In genomic region chr11:70701221-70701955, GRCm38 (mm10) we compare ENCODE assay signal across 8 mouse cellular contexts. TPM values are rescaled to one million over a fixed set of nuclear protein-coding genes. Genes with fewer than 3 reads are reported as not detected.
A peak's percentile ranks its signal among the peaks of the same experiment; 100 is the strongest.
DNase-seq lines count a peak whose midpoint lies in the region; ATAC-seq lines count a peak whose summit lies in the region.

No protein-coding gene starts in this region.

- WGBS in forebrain, embryonic 16.5 days = 11% methylated on average over 10 of the region's 10 CpGs
- WGBS in midbrain, embryonic 14.5 days = 14% methylated on average over 10 of the region's 10 CpGs

- peaks cover 12% of the 10 kb centered on the region for H3K36me3 ChIP-seq in forebrain, embryonic 16.5 days (ENCODE audit: control insufficient read depth, insufficient read depth)
- H3K36me3 ChIP-seq in midbrain, embryonic 14.5 days (ENCODE audit: control insufficient read depth, insufficient read depth, low read length) = peaks cover 27% of the 10 kb centered on the region

- ATAC-seq in forebrain, embryonic 16.5 days = peak; percentile 6; the same call in 1 of the 2 replicates
- ATAC-seq in midbrain, embryonic 14.5 days (ENCODE audit: low FRiP score, low TSS enrichment) = no peak

- peak; percentile 18 for DNase-seq in thymus, postnatal 25 days
- no peak for DNase-seq in thymus, postnatal 0 days (ENCODE audit: low spot score)
- DNase-seq in kidney, postnatal 14 days = peak; percentile 37
- DNase-seq in midbrain, embryonic 14.5 days = no peak
- no peak for DNase-seq in yolk sac, embryonic 10.5 days (ENCODE audit: low spot score)
- DNase-seq in gastrocnemius, adult 8-10 months (ENCODE audit: low spot score in 2 of 2) = no peak
- DNase-seq in testis, postnatal 10 days (ENCODE audit: low spot score) = no peak

- no peak overlapping the region for H3K27ac ChIP-seq in forebrain, embryonic 16.5 days (ENCODE audit: low read length)
- H3K27ac ChIP-seq in midbrain, embryonic 14.5 days (replicated peaks; ENCODE audit: low read depth, low read length) = no peak overlapping the region

- no peaks in the 10 kb centered on the region for H3K27me3 ChIP-seq in forebrain, embryonic 16.5 days (replicated peaks; ENCODE audit: control insufficient read depth, insufficient read depth, low read length)
- no peaks in the 10 kb centered on the region for H3K27me3 ChIP-seq in midbrain, embryonic 14.5 days (ENCODE audit: control insufficient read depth, insufficient read depth, low read length)

- peak overlapping the region; percentile 85 for H3K9ac ChIP-seq in forebrain, embryonic 16.5 days (replicated peaks; ENCODE audit: low read depth, low read length)
- peak overlapping the region; percentile 82 for H3K9ac ChIP-seq in midbrain, embryonic 14.5 days (replicated peaks; ENCODE audit: low read length)

- no peaks in the 10 kb centered on the region for H3K9me3 ChIP-seq in forebrain, embryonic 16.5 days (ENCODE audit: control insufficient read depth, low read length)
- H3K9me3 ChIP-seq in midbrain, embryonic 14.5 days (ENCODE audit: control insufficient read depth, low read length) = no peaks in the 10 kb centered on the region

- H3K4me2 ChIP-seq in forebrain, embryonic 16.5 days (ENCODE audit: low read length) = peak overlapping the region; percentile 68
- peak overlapping the region; percentile 81 for H3K4me2 ChIP-seq in midbrain, embryonic 14.5 days (ENCODE audit: low read length)

- peak overlapping the region; percentile 91 for H3K4me3 ChIP-seq in forebrain, embryonic 16.5 days (replicated peaks; ENCODE audit: low read length)
- peak overlapping the region; percentile 87 for H3K4me3 ChIP-seq in midbrain, embryonic 14.5 days (replicated peaks; ENCODE audit: low read depth, low read length)

- H3K4me1 ChIP-seq in forebrain, embryonic 16.5 days (replicated peaks; ENCODE audit: control insufficient read depth, insufficient read depth, low read length) = peaks cover 22% of the 10 kb centered on the region
- peaks cover 18% of the 10 kb centered on the region for H3K4me1 ChIP-seq in midbrain, embryonic 14.5 days (ENCODE audit: control insufficient read depth, insufficient read depth, low read length)

RNA-seq across cellular contexts. Expression of gene Kif1c, which starts 1.0 kb away (rescaled TPM):
- polyA plus RNA-seq in thymus, postnatal 0 days (2015; fragmentation: Nextera tagmentation; extraction: Ambion mirVana) = 1.2 and 1.4 TPM in 2 replicates
- polyA plus RNA-seq in forebrain, embryonic 16.5 days (2015; fragmentation: Nextera tagmentation; extraction: Ambion mirVana) = 1.4 and 1.5 TPM in 2 replicates
- 4.0 and 6.6 TPM in 2 replicates for polyA plus RNA-seq in midbrain, embryonic 14.5 days (2014; fragmentation: Nextera tagmentation; extraction: Ambion mirVana)
- total RNA-seq in gastrocnemius, adult 8-10 months (2022) = 100 to 1,000 TPM; 605 to 698 (median 679) TPM

RNA-seq across cellular contexts. Expression of gene Inca1, which starts 1.4 kb away (rescaled TPM):
- 0.75 and 0.94 TPM in 2 replicates for polyA plus RNA-seq in thymus, postnatal 0 days (2015; fragmentation: Nextera tagmentation; extraction: Ambion mirVana)
- polyA plus RNA-seq in forebrain, embryonic 16.5 days (2015; fragmentation: Nextera tagmentation; extraction: Ambion mirVana) = 0.61 and 1.3 TPM in 2 replicates
- 0.95 and 1.6 TPM in 2 replicates for polyA plus RNA-seq in midbrain, embryonic 14.5 days (2014; fragmentation: Nextera tagmentation; extraction: Ambion mirVana)
- 1 to 10 TPM; 4.1 to 5.6 (median 4.3) TPM for total RNA-seq in gastrocnemius, adult 8-10 months (2022)

RNA-seq across cellular contexts. Expression of gene Camta2, which starts 13.5 kb away (rescaled TPM):
- polyA plus RNA-seq in thymus, postnatal 0 days (2015; fragmentation: Nextera tagmentation; extraction: Ambion mirVana) = 6.2 and 6.9 TPM in 2 replicates
- polyA plus RNA-seq in forebrain, embryonic 16.5 days (2015; fragmentation: Nextera tagmentation; extraction: Ambion mirVana) = 17.2 and 21.3 TPM in 2 replicates
- 19.4 and 21.0 TPM in 2 replicates for polyA plus RNA-seq in midbrain, embryonic 14.5 days (2014; fragmentation: Nextera tagmentation; extraction: Ambion mirVana)
- total RNA-seq in gastrocnemius, adult 8-10 months (2022) = 10 to 100 TPM; 35.2 to 43.1 (median 39.3) TPM

RNA-seq across cellular contexts. Expression of gene Spag7, which starts 32.2 kb away (rescaled TPM):
- 63.7 and 85.0 TPM in 2 replicates for polyA plus RNA-seq in thymus, postnatal 0 days (2015; fragmentation: Nextera tagmentation; extraction: Ambion mirVana)
- 119 and 146 TPM in 2 replicates for polyA plus RNA-seq in forebrain, embryonic 16.5 days (2015; fragmentation: Nextera tagmentation; extraction: Ambion mirVana)
- 101 and 132 TPM in 2 replicates for polyA plus RNA-seq in midbrain, embryonic 14.5 days (2014; fragmentation: Nextera tagmentation; extraction: Ambion mirVana)
- total RNA-seq in gastrocnemius, adult 8-10 months (2022) = 10 to 100 TPM; 77.0 to 99.5 (median 81.7) TPM

RNA-seq across cellular contexts. Expression of gene Eno3, which starts 44.4 kb away (rescaled TPM):
- 13.1 and 14.7 TPM in 2 replicates for polyA plus RNA-seq in thymus, postnatal 0 days (2015; fragmentation: Nextera tagmentation; extraction: Ambion mirVana)
- 6.5 and 8.2 TPM in 2 replicates for polyA plus RNA-seq in forebrain, embryonic 16.5 days (2015; fragmentation: Nextera tagmentation; extraction: Ambion mirVana)
- 8.5 and 8.7 TPM in 2 replicates for polyA plus RNA-seq in midbrain, embryonic 14.5 days (2014; fragmentation: Nextera tagmentation; extraction: Ambion mirVana)
- total RNA-seq in gastrocnemius, adult 8-10 months (2022) = 1,000 to 10,000 TPM; 7,027 to 9,270 (median 7,380) TPM

Comparison
In these comparisons a context has a peak if more than half of its experiments do, and no peak if none do; other contexts are left out.
1. DNase-seq: peak in thymus, postnatal 25 days (single experiment) and kidney, postnatal 14 days (single experiment); none in thymus, postnatal 0 days (single experiment), midbrain, embryonic 14.5 days (single experiment), yolk sac, embryonic 10.5 days (single experiment), gastrocnemius, adult 8-10 months (0 of 2) and testis, postnatal 10 days (single experiment).